Mouse (Mus musculus) left cerebral cortex, adult 18-20 months (tissue): ENCODE results near the gene 1190007I07Rik. TPM values are rescaled to one million over a fixed set of nuclear protein-coding genes. Genes with fewer than 3 reads are reported as not detected.
"Not testable (repeated sequence)": the region's sequence is repeated elsewhere in the genome, so short reads cannot be mapped to it uniquely, and the experiment has no call there.

Experiments used
- DNase-seq, 2 experiments: peaks; one replicate each; pipeline ENCODE4 v3.0.0; 2021 to 2022; ENCODE audit warnings: low spot score in 2 of 2, mixed read lengths in 1 of 2
- total RNA-seq, 2 experiments: library from RNA; stranded (reverse); gene quantifications; 2 replicates each; pipeline ENCODE4 v1.2.3; 2021

1190007I07Rik gene
- total RNA-seq, 2 experiments from 2014 or later: 18.1 to 20.9 TPM

DNA sequence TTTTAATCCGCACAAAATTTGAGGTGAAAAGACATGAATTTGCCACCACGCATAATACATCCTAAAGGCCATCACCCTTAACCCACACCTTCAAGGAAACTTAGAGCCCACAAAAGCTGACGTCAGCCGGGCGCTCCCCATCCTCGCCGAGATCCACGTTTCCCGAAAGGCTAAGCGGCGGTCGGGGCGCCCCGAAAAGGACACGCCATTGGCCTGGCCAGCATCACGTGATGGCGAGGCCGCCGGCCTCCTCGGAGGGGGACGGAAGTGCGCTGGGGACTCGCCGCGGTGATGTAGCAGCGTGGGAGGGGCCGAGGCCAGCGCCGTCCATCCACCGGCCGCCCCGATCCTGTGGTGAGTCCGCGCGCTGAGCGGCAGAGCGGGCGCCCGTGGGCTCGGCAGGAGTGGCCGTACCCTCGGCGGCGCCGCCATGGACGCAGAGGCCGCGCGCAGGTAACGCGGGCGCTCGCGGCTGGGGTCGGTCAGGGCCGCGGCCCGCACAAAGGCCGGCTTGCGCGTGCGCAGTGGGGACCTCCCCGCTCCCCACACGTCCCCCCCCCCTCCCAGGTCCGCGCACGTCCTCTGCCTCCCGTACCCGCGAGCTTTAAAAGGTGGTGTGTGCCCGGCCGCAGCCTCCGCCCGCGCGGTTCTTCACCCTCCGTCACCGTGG lies 6.7 kb upstream of the 1190007I07Rik start, which contains the start of gene Tdg:
Gene Tdg, plus strand, starts transcription at position 243 of the 670 bp plus-strand sequence.
- peak; percentile 86 to 93 for DNase-seq

GRCm38 (mm10) chr10:82629111-82629585 lies 6.1 kb upstream of the 1190007I07Rik start:
- DNase-seq: no peak

- DNase-seq: not testable (repeated sequence)
Measured at GRCm38 (mm10) chr10:82623553-82623932, 515 bp upstream of the 1190007I07Rik start.

GRCm38 (mm10) chr10:82622235-82622634 lies 793 bp downstream of the 1190007I07Rik start:
- DNase-seq: no peak

DNA sequence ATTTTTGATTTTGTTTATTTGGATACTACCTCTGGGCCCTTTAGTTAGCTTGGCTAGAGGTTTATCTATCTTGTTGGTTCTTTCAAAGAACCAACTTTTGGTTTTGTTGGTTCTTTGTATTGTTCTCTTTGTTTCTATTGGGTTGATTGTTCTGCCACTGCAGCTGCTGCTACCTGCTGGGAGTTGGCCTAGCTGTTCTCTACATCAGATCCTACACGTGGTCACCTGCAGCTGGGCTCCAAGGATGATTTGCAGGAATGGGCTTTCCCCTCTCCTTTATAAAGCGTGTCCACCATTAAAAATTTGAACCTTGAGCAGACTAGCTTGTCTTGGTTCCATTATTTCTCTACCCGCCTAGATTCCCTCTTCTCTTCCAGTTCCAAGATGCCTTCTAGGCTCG lies 28.6 kb downstream of the 1190007I07Rik start:
- DNase-seq: not testable (repeated sequence)

DNA sequence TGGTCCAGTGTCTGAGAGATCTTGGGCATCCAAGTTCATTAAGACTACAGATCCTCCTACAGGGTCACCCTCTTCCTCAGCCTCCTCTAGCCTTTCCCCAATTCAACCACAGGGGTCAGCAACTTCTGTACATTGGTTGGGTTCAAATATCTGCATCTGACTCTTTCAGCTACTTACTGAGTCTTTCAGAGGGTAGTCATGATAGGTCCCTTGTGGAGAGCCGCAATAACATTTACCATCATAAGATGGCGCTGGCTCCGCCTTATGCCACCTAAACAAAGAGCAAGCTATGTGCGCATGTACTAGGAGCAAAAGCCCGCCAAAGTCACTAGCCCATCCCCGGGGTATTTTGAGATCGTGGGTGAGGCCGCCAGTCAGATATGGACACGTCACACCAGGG lies 33.4 kb downstream of the 1190007I07Rik start:
- DNase-seq: not testable (repeated sequence)

- DNase-seq: not testable (repeated sequence)
Measured at GRCm38 (mm10) chr10:82571091-82571490, 51.9 kb downstream of the 1190007I07Rik start.

Other genes with a start within 250 kb of the 1190007I07Rik start
- gene Gm1553, start 130.6 kb downstream of the 1190007I07Rik start, total RNA-seq: not detected
- 10 to 100 TPM; 35.7 to 41.1 TPM for gene Tdg, start 6.6 kb upstream of the 1190007I07Rik start, total RNA-seq
- 10 to 100 TPM; 25.4 to 25.9 TPM for gene Glt8d2, start 67.4 kb upstream of the 1190007I07Rik start, total RNA-seq
- 10 to 100 TPM; 49.4 to 58.5 TPM for gene Hcfc2, start 72.9 kb upstream of the 1190007I07Rik start, total RNA-seq
- 10 to 100 TPM; 60.1 to 63.2 TPM for gene Nfyb, start 140.9 kb upstream of the 1190007I07Rik start, total RNA-seq
- 10 to 100 TPM; 50.2 to 53.9 TPM for gene Txnrd1, start 210.7 kb upstream of the 1190007I07Rik start, total RNA-seq
- 1 to 10 TPM in 1 of 2 experiments, under 1 TPM in 1; 0.84 to 1.3 TPM for gene Eid3, start 243.4 kb upstream of the 1190007I07Rik start, total RNA-seq